Mouse (Mus musculus) gastrocnemius, adult 8-10 months (tissue): ENCODE data around the gene Sec24a. TPM values are rescaled to one million over a fixed set of nuclear protein-coding genes. Genes with fewer than 3 reads are reported as not detected.
"Not testable (repeated sequence)": the region's sequence is repeated elsewhere in the genome, so short reads cannot be mapped to it uniquely, and the experiment has no call there.

Experiments
- DNase-seq, 2 experiments: peaks; one replicate each; pipeline ENCODE4 v3.0.0; 2022; ENCODE audit warnings: low spot score in 2 of 2
- total RNA-seq, 4 experiments: library from RNA; stranded (reverse); gene quantifications; 2 replicates each; pipeline ENCODE4 v1.2.4; 2022

Sec24a gene
- total RNA-seq, 4 experiments from 2014 or later, result 34.7 to 51.4 (median 36.2) TPM

- DNase-seq, result peak; percentile 98 to 100
Measured at GRCm38 (mm10) chr11:51688330-51689328, 74.8 kb downstream of the Sec24a start, which contains the start of gene 0610009B22Rik. TSS of gene 0610009B22Rik (minus strand) at chr11:51688874.

GRCm38 (mm10) chr11:51681976-51682374 is 81.5 kb downstream of the Sec24a start:
- no peak for DNase-seq

GRCm38 (mm10) chr11:51681324-51681975 is 82.0 kb downstream of the Sec24a start:
- peak; percentile 65 to 68 for DNase-seq

GRCm38 (mm10) chr11:51679466-51679865 is 84.0 kb downstream of the Sec24a start:
- DNase-seq, result no peak

- DNase-seq, result no peak
Measured at GRCm38 (mm10) chr11:51677737-51678418, 85.6 kb downstream of the Sec24a start.

DNA sequence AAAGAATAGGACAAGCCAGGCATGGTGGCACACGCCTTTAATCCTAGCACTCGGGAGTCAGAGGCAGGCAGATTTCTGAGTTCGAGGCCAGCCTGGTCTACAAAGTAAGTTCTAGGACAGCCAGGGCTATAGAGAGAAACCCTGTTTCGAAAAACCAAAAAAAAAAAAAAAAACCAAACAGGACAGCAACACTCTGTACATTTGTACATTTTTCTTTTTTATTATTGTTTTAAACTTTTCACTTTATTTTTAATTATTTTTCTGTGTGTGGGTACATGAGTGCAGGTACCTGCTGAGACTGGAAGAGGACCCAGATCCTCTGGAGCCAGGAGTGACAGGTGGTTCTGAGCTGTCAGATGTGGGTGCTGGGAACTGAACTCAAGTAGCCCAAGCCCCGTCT is 88.0 kb downstream of the Sec24a start:
- DNase-seq, result no peak

- DNase-seq, result no peak
Measured at GRCm38 (mm10) chr11:51673291-51673690, 90.1 kb downstream of the Sec24a start.

DNA sequence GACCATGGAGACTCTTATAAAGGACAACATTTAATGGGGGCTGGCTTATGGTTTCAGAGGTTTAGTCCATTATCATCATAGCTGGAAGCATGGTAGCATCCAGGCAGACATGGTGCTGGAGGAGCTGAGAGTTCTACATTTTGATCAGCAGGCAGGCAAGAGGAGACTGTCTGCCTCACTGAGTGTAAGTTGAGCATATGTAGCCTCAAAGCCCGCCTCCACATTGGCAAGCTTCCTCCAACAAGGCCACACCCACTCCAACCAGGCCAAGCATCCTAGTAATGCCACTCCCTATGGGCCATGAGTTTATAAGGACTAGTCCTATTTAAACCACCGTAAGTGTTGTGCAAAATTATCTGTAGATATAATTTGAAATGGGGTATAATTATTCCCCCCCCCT is 92.1 kb downstream of the Sec24a start:
- DNase-seq, result no peak

DNA sequence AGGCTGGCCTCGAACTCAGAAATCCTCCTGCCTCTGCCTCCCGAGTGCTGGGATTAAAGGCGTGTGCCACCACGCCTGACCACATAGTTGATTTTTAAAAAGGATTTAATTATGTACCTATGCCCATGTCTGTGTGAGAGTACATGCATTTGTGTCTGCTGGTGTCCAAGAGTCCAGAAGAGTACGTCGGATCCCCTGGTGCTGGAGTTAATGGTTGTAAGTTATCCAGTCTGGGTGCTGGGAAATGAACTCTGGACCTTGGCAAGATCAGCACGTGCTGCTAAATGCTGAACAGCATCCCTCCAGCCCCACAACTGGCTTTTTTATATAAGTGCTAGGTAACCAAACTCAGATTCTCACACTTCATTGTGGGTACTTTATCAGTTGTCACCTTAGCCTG is 92.6 kb downstream of the Sec24a start:
- DNase-seq, result no peak

- DNase-seq, result not testable (repeated sequence)
Measured at GRCm38 (mm10) chr11:51664747-51665146, 98.7 kb downstream of the Sec24a start.

DNA sequence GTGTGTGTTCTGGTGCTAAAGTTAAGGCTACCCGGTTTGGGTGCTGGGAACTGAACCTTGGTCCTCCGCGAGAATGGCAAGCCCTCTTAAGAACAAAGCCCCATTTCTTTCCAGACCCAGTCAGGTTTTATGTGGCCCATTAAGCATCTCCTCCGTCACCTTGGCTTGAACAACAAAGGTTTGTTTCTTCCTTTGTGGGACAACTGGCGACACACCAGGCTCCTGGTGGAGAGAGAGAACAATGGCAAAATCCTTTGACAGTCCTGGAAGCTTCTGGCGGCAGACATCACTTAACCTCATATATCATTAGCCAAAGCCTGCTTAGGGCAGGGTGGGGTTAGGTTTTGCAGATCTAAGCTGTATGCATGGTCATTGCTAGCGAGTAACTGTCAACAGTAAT is 100.8 kb downstream of the Sec24a start:
- no peak for DNase-seq

GRCm38 (mm10) chr11:51661867-51662365 is 101.5 kb downstream of the Sec24a start:
- DNase-seq, result no peak

- no peak for DNase-seq
Measured at GRCm38 (mm10) chr11:51658705-51659104, 104.7 kb downstream of the Sec24a start.

DNA sequence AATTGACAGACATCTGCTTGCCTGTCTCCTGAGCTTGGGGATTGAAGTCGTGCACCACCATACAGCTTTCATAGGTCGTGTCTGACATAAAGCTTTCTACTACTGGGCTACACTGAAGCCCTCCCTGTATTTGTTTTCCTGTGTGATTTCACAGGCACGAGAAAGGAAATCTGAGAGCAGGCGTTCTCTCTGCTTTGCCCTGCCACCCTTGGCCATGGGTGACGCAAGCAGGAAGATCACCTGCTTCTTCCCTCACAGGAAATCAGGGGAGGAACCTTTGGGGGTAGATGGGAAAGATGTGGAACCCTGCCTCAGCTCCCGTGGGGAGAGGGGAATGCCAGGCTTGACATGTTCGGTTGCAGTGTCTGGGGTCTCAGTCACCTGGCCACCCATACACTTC is 105.1 kb downstream of the Sec24a start:
- DNase-seq, result no peak

- no peak for DNase-seq
Measured at GRCm38 (mm10) chr11:51656798-51657521, 106.5 kb downstream of the Sec24a start.

DNA sequence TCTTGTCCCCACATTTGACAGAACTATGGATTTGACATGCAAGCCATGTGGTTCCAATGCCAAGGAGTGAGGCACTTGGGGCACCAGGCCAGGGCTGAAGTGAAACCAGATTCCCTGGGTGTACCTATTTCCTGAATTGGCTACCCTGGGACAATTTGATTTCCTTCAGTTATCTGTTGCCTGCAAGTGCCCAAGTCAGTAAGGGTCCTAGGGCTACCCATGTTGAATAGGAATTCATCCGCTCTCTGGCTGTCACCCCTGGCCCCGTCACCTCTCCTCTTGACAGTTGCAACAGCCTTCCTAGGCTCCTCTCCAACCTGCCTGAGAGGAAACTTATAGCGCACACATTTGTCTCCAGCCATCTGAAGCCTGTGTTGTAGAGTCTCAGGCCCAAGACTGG is 108.5 kb downstream of the Sec24a start:
- DNase-seq, result no peak

- no peak for DNase-seq
Measured at GRCm38 (mm10) chr11:51653736-51654135, 109.7 kb downstream of the Sec24a start.

- DNase-seq, result no peak
Measured at GRCm38 (mm10) chr11:51652889-51653418, 110.5 kb downstream of the Sec24a start.

DNA sequence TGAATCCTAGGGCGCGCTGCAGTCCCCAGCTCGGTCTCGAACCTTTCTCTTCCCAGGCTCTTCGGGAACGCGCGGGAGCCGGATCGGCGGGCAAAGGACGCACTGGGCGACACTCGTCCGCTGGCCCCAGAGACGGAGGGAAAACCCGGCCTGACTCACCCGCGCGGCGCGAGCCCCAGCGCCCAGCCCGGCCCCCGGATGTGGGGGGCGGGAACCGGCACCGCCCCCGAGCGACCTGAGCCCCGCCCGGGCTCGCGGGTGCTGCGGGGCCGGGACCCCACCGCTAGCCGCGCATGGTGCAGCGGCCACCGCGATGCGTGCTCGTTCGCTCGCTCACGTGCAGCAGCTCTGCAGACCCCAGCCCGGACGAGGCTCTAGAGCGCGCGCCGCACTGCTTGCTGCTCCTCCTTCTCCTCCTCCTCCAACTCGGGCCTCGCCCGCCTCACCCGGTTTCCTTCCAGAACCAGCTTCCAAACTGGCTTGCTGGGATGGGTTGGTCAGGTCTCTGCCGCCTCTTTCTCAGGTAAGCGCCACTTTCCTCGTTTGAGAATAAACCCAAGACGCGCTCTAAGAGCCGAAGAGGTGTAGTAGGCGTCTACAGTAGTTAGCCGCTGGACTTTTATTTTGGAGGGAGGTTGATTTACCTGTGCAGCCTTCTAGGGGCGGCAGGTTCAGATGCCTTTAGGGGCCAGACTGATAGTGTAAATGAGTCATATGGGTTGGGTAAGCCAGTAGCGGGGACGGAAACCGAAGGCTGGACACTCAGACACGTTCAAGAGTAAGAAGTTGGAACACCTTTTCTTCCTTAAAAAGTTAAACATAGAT is 112.5 kb downstream of the Sec24a start, which contains the start of the genes N4bp3 and D930048N14Rik:
TSS of gene N4bp3 (minus strand) at position 152 of the 825 bp plus-strand sequence.
TSS of gene D930048N14Rik (plus strand) at position 264 of the 825 bp plus-strand sequence.
- DNase-seq, result no peak
